Mouse (Mus musculus) lung, postnatal 4 days (tissue): ENCODE measurements around the gene Ccdc167.
"Not testable (repeated sequence)": the region's sequence is repeated elsewhere in the genome, so short reads cannot be mapped to it uniquely, and the experiment has no call there.

ENCODE experiments used
- DNase-seq, 2 experiments: peaks; one replicate each; pipeline ENCODE4 v3.0.0; 2021

Ccdc167 gene

GRCm38 (mm10) chr17:29719628-29720575, 3.1 kb upstream of the Ccdc167 start:
- DNase-seq, result no peak

DNA sequence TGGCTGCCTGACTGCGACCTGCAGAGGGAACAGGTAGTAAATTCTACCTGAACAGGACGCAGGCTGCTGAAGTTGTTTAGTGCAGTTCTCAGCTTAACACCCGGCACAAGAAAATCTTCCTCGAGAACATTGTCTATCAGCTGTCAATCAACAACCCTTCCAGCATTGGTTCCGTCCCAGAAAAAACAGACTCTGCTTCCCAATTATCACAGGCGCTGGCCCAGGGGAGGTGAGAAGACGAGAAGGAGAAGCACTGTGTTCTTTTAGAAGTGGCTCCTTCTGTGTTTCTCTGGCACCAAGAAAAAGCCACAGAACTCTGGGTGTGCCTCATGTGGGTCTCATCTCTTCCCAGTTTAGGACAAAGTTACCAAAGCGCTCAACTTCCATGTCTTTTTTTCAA, 1.8 kb upstream of the Ccdc167 start:
- DNase-seq, result no peak

DNA sequence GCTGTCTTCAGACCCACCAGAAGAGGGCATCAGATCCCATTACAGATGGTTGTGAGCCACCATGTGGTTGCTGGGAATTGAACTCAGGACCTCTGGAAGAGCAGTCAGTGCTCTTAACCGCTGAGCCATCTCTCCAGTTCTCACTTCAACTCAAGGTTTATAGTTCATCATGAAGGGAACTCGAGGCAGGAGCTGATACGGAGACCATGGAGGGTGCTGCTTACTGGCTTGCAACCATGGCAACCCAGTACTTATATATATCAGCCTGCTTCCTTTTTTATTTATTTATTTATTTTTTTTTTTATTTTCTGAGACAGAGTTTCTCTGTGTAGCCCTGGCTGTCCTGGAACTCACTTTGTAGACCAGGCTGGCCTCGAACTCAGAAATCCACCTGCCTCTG, 3.1 kb downstream of the Ccdc167 start:
- DNase-seq, result not testable (repeated sequence)

DNA sequence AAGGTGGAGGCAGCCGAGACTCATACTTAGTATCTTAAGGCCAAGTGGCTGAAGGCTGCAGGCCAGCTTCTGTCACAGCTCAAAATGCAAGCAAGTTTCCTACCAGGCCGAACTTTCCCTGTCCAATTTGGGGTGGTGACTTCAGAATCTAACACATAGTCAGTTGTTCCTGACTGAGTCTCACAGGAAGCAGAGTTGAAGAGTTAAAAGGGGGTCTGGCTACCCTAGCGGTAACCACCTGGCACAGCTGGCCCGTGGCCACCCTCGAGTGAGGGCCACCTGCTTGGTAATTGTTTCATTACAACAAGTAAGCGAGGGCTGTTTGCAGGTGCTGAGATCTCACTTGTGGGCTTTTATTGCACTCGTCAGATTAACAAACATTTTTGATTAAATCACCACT, 4.3 kb downstream of the Ccdc167 start:
- no peak for DNase-seq

- DNase-seq, result no peak
Observed at GRCm38 (mm10) chr17:29711745-29712431, 5.0 kb downstream of the Ccdc167 start.

DNA sequence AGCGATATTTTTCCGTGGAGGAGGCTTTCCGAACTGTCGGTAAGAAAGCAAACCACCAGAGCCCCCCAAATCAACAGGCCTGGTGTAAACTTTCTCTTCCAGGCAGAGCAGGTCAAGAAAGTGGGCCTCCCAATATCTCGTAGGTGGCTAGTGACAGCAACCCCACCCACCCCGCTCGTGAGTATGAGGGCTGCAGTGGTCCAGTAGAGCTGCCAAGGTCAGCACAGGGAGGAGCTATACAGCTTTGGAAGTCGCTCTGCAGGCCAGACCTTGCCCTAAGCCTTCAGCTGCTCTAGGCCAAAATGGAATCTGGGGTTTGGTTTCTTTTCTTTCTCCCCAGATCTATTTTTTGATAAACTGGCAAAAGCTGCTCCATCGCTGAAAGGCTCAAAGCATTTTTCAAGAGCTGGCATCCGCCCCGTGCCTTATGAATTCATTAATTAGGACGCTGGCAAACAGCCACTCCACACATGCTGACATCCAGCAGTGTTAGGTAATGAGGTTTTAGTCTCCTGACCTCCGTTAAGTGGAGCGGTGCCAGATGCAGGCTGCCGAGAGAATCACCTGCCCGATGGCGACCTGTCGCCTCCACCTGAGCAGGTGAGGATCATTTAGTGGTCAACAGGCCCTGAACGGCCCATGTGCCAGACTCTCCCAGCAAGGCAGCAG, 5.6 kb downstream of the Ccdc167 start:
- DNase-seq, result no peak

DNA sequence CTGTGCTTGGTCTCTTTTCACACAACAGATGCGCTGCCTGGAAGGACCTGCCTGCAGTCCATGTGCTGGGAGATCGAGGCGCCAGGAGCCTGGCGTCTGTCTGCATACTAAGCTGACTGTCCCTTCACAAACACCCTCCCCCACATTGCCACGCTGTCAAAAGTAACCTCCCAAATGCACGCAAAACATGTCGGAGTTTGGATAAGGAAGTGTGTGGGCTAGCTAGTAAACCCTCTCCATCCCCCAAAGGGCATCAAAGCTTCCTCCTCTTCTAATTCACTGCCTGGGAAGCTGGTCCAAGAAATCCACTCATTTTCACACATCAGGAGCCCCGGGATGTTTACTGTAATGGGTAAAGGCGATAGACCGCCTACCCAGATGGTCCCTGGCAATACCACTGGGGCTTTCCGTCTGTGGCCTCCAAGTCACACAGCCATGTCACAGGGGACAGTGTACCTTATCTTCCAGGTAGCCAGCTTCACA, 6.2 kb downstream of the Ccdc167 start:
- DNase-seq, result no peak

- DNase-seq, result no peak
Observed at GRCm38 (mm10) chr17:29708783-29709182, 8.1 kb downstream of the Ccdc167 start.

- no peak for DNase-seq
Observed at GRCm38 (mm10) chr17:29706981-29707545, 9.8 kb downstream of the Ccdc167 start.

DNA sequence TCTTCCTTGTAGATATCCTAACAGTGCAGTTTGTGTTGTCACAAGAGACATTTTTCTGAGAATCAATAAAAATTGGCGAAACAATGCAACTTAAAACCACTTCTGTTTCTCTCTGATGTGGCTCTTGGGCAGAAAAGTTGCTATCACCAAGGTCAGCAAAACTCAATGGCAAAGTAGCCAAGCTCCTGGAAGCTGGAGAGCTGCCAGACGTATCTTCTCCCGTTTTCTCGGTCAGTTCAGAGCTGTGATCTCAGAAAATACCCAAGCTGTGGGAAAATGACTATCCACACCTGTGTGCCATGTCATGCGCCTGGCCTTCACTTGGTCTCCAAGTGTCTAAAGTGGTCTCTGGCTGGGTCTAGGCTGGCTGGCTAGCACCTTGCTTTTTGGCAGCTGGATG, 11.0 kb downstream of the Ccdc167 start:
- no peak for DNase-seq

GRCm38 (mm10) chr17:29704781-29705180, 12.1 kb downstream of the Ccdc167 start:
- DNase-seq, result peak; percentile 61 to 69

DNA sequence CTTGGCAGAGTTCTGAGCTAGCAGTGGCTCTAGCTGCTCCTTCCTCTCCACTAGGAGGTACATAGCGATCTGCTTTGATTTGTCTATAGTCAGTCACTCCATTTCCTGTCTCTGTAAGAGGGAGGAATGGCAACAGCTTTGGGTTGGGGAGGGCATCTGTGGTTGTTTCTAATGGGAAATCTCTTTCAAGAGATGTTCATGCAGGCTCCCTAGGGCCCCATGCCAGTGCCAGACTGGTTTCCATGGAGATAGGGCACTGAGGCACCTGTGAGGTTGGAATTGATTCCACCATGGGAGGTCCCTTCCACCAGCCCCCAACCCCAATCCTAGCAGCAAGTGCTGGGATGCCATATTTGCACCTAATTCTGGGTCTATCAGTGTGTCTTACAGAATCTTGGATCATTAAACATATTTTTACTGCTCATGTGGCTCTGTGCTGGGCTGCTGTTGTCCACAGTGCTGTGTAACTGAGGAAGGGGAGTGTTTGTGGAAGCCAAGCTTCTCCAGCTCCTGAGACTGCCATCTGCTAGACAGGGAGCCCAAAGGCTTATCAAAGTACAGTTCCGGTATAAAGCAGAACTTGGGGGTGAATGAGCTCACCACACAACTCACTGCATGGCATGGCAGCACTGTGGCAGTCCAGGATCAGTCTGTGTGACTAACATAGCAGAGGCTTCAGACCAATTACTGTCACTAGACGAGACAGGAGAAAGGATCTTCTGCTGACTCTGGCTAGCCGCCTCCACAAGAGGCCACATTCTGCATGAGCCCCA, 13.7 kb downstream of the Ccdc167 start:
- no peak for DNase-seq

GRCm38 (mm10) chr17:29700573-29700972, 16.3 kb downstream of the Ccdc167 start:
- DNase-seq, result no peak

GRCm38 (mm10) chr17:29698421-29698820, 18.4 kb downstream of the Ccdc167 start:
- DNase-seq, result no peak

- no peak for DNase-seq
Observed at GRCm38 (mm10) chr17:29696940-29697339, 19.9 kb downstream of the Ccdc167 start.

- DNase-seq, result no peak
Observed at GRCm38 (mm10) chr17:29694516-29694915, 22.3 kb downstream of the Ccdc167 start.

DNA sequence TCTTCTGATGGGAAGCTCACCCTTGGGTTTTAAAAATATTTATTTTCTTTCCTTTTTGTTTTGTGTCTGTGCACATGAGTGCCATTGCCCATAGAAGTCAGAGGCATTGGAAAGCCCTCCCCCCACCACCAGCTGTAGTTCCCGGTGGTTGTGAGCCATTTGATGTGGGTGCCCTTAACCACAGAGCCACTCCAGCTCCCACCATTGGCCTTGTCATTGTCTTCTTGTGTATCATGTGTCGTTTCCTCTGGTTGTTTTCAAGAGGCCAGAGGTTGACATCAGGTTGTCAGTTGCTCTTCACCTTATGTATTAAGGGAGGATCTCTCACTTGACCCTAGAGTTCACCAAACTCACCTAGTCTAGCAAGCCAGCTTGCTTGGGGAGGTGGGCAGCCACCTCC, 23.3 kb downstream of the Ccdc167 start:
- DNase-seq, result no peak

GRCm38 (mm10) chr17:29692827-29693226, 24.0 kb downstream of the Ccdc167 start:
- no peak for DNase-seq

GRCm38 (mm10) chr17:29690257-29690656, 26.6 kb downstream of the Ccdc167 start:
- no peak for DNase-seq

DNA sequence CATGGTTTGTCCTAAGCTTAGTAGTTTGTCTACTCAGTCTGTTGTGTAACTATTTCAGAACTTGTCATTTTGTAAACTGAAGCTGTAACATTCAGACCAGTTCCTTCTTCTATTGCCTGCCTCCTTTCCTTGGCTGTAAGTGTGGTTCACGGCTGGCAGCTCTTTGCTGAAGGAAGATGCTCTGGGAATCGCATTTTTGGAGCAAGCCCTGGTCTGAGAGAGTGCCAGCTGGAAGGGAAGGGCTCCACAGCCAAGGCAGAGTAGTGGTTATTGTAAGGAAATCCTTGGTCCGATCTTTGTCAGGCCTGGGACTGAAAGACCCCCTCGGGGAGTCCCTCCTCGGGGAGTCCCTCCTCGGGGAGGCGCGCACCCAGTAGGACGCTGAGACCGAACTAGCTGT, 28.2 kb downstream of the Ccdc167 start:
- DNase-seq, result no peak

DNA sequence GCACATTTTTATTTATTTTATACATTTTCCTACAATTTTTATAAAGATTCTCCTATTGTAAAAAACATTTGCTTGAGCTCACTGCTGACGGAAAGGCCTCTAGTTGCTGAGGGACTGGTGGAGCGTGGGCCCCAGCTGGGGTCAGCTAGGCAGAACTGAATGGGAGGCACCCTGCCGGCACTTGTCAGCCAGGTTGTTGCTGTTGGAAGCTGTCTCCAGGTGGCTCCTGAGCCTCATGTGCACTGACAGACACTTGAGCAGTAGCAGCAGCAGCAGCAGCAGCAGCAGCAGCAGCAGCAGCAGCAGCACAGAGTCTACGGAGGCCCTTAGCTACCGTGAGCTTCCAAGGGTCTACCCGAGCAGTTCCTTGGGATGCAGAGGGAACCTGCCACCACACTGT, 29.5 kb downstream of the Ccdc167 start:
- DNase-seq, result no peak

- no peak for DNase-seq
Observed at GRCm38 (mm10) chr17:29686771-29687170, 30.1 kb downstream of the Ccdc167 start.
